In the genomic region with DNA sequence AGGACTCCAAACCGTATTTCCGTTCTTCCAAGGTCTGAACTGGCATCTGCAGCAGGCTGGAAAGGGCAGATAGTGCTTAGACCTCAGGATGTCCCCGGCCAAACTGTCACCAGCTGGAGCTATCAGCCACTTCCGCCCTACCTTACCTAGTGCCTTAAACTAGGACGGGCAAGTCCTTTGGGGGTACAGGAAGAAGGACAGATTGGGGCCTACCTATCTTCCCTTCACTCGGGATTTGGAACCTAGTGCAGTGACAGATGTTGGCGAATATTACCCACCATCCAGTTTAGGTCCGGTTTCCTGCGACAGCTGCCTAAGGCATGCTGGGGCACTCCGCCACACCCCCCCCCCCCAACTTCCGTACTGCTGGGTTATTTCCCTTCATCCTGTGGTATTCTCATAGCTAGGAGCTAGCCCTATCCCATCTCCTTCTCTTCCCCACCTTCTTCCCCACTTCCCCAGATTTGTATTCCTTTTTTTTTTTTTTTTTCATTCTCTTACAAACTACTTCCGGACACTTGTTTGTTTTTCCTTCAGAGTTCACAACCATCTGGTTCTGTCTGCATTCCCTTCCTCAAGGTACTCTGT, we compare ENCODE assay signal across 8 mouse cellular contexts. TPM values are rescaled to one million over a fixed set of nuclear protein-coding genes. Genes with fewer than 3 reads are reported as not detected.
DNase-seq lines count a peak whose midpoint lies in the region; ATAC-seq and TF ChIP-seq lines count a peak whose summit lies in the region.

Gene Efcab8, plus strand, starts transcription at position 538 of the 588 bp plus-strand sequence.

- DNase-seq in A20 (ENCODE audit: low read depth, low spot score): peak; percentile 30
- DNase-seq in liver, embryonic 13.5 days: peak; percentile 6
- DNase-seq in Muller cell, postnatal 12 days (ENCODE audit: inconsistent ontology term): no peak
- DNase-seq in adrenal gland, adult 18-20 months (ENCODE audit: low spot score in 2 of 2): no peak
- no peak for DNase-seq in kidney, postnatal 14 days

- peak; percentile 59 for ATAC-seq in granulocyte monocyte progenitor cell, adult 5-6 weeks (replicated peaks; ENCODE audit: poor library complexity, severe bottlenecking)
- ATAC-seq in liver, embryonic 13.5 days (ENCODE audit: low read depth): peak; percentile 66

- H3K4me2 ChIP-seq in liver, embryonic 13.5 days: peak within 1 kb of the TSS; percentile 85

- no peak within 1 kb of the TSS for H3K27ac ChIP-seq in ES-Bruce4 (ENCODE audit: insufficient read depth, low read length)
- peak within 1 kb of the TSS; percentile 56; the same call in 1 of the 2 replicates for H3K27ac ChIP-seq in liver, embryonic 13.5 days
- H3K27ac ChIP-seq in olfactory bulb, adult 2 months (ENCODE audit: insufficient read depth, low read depth, low read length): no peak within 1 kb of the TSS; the same call in 1 of the 2 replicates

- no peaks in the 10 kb centered on the region for H3K4me1 ChIP-seq in ES-Bruce4 (ENCODE audit: control insufficient read depth, insufficient read depth, low read length)
- H3K4me1 ChIP-seq in liver, embryonic 13.5 days (replicated peaks): peaks cover 51% of the 10 kb centered on the region
- H3K4me1 ChIP-seq in olfactory bulb, adult 2 months (ENCODE audit: control insufficient read depth, insufficient read depth, low read length): peaks cover 10% of the 10 kb centered on the region

- H3K4me3 ChIP-seq in ES-Bruce4 (ENCODE audit: low read depth, low read length): peak within 1 kb of the TSS; percentile 33
- peak within 1 kb of the TSS; percentile 56 for H3K4me3 ChIP-seq in liver, embryonic 13.5 days (replicated peaks)
- H3K4me3 ChIP-seq in olfactory bulb, adult 2 months (ENCODE audit: insufficient read depth, low read depth, low read length): peak within 1 kb of the TSS; percentile 36

- H3K27me3 ChIP-seq in ES-Bruce4 (ENCODE audit: control insufficient read depth, insufficient read depth, low read length, poor library complexity, severe bottlenecking): no peaks in the 10 kb centered on the region
- no peaks in the 10 kb centered on the region for H3K27me3 ChIP-seq in liver, embryonic 13.5 days

- no peak for TF ChIP-seq CTCF in ES-Bruce4 (IDR thresholded peaks at IDR 0.05; ENCODE audit: low read depth, low read length)
- TF ChIP-seq CTCF in olfactory bulb, adult 2 months (IDR thresholded peaks at IDR 0.05; ENCODE audit: insufficient read depth, low read depth, low read length): no peak

- no peak for TF ChIP-seq EP300 in ES-Bruce4 (IDR thresholded peaks at IDR 0.05; ENCODE audit: insufficient read depth, low read depth, low read length)

- H3K9me3 ChIP-seq in ES-Bruce4 (replicated peaks; ENCODE audit: control insufficient read depth, insufficient read depth, low read length, poor library complexity, severe bottlenecking): no peaks in the 10 kb centered on the region
- no peaks in the 10 kb centered on the region for H3K9me3 ChIP-seq in liver, embryonic 13.5 days (replicated peaks)

- TF ChIP-seq POLR2A in ES-Bruce4 (IDR thresholded peaks at IDR 0.05; ENCODE audit: insufficient read depth, low read length): no peak
- no peak for TF ChIP-seq POLR2A in olfactory bulb, adult 2 months (IDR thresholded peaks at IDR 0.05; ENCODE audit: insufficient read depth, low read depth, low read length)

- no peak within 1 kb of the TSS for H3K9ac ChIP-seq in ES-Bruce4 (ENCODE audit: low read depth, poor library complexity, severe bottlenecking)
- H3K9ac ChIP-seq in liver, embryonic 13.5 days: peak within 1 kb of the TSS; percentile 66

- WGBS in liver, embryonic 13.5 days (ENCODE audit: insufficient replicate concordance): 21% methylated on average over 12 of the region's 12 CpGs
- 52% methylated on average over 12 of the region's 12 CpGs for WGBS in olfactory bulb, adult 2 months

- no peaks in the 10 kb centered on the region for H3K36me3 ChIP-seq in ES-Bruce4 (ENCODE audit: control insufficient read depth, insufficient read depth, low read length, poor library complexity, severe bottlenecking)
- no peaks in the 10 kb centered on the region for H3K36me3 ChIP-seq in liver, embryonic 13.5 days

RNA-seq across cellular contexts. Expression of gene Efcab8, which starts in this region (rescaled TPM):
- 0.48 and 1.6 TPM in 2 replicates for polyA plus RNA-seq in ES-Bruce4 (2011; ENCODE audit: insufficient read depth, insufficient read length, low read depth, missing spikeins)
- total RNA-seq in granulocyte monocyte progenitor cell, adult 5-6 weeks (2014; fragmentation: Nextera tagmentation): not detected in 2 replicates
- total RNA-seq in granulocyte monocyte progenitor cell, adult 5-6 weeks (2017): not detected in 2 replicates
- polyA plus RNA-seq in liver, embryonic 13.5 days (2015; fragmentation: Nextera tagmentation; extraction: Ambion mirVana): 0.06 TPM in 1 of 2 replicates, not detected in the other
- polyA plus RNA-seq in olfactory bulb, adult 2 months (2012; ENCODE audit: insufficient read depth, insufficient read length, low replicate concordance, missing spikeins): not detected in 2 replicates
- under 1 TPM; 0.20 to 0.26 TPM for total RNA-seq in adrenal gland, adult 18-20 months (2021)

Comparison
In these comparisons a context has a peak if more than half of its experiments do, and no peak if none do; other contexts are left out.
1. Peak in ATAC-seq in granulocyte monocyte progenitor cell, adult 5-6 weeks; RNA of the gene not detected or under 1 TPM.
2. Peak in DNase-seq, ATAC-seq, H3K4me3 ChIP-seq, H3K27ac ChIP-seq, H3K9ac ChIP-seq and H3K4me2 ChIP-seq in liver, embryonic 13.5 days; RNA of the gene not detected or under 1 TPM.